Mouse (Mus musculus) stomach, embryonic 16.5 days (tissue): ENCODE measurements around the gene Nrf1. TPM values are rescaled to one million over a fixed set of nuclear protein-coding genes. Genes with fewer than 3 reads are reported as not detected.

Source experiments
- ATAC-seq: fragments of 200-750 bp; cut with Nextera tagmentation; 2 replicates; pipeline ENCODE4 v1.8.0; 2017; ENCODE audit warnings: moderate number of reproducible peaks, moderate TSS enrichment; ENCODE audit not compliant: insufficient read depth, low FRiP score
- H3K27ac ChIP-seq: fragments of 300-500 bp; sonication (generic); 2 replicates; pipeline ENCODE4 v1.5.1; 2014; ENCODE audit warnings: low read length
- H3K27me3 ChIP-seq: fragments of 300-500 bp; sonication (generic); 2 replicates; pipeline ENCODE4 v1.6.1; 2014; ENCODE audit warnings: low read length, control low read depth, mixed read lengths; ENCODE audit not compliant: control insufficient read depth, insufficient read depth
- H3K36me3 ChIP-seq: fragments of 300-500 bp; sonication (generic); 2 replicates; pipeline ENCODE4 v1.6.1; 2014; ENCODE audit warnings: low read length; ENCODE audit not compliant: control insufficient read depth, insufficient read depth
- H3K4me1 ChIP-seq: fragments of 300-500 bp; sonication (generic); 2 replicates; pipeline ENCODE4 v1.6.1; 2014; ENCODE audit warnings: low read length, control low read depth, mixed read lengths; ENCODE audit not compliant: control insufficient read depth, insufficient read depth
- H3K4me2 ChIP-seq: fragments of 300-500 bp; sonication (generic); 2 replicates; pipeline ENCODE4 v1.6.1; 2014; ENCODE audit warnings: low read depth, low read length, mixed read lengths
- H3K4me3 ChIP-seq: fragments of 300-500 bp; sonication (generic); replicated peaks from 2 replicates; pipeline ENCODE4 v1.5.1; 2014; ENCODE audit warnings: mild to moderate bottlenecking, low read length
- H3K9ac ChIP-seq: fragments of 300-500 bp; sonication (generic); 2 replicates; pipeline ENCODE4 v1.6.1; 2014; ENCODE audit warnings: low read length
- H3K9me3 ChIP-seq: fragments of 300-500 bp; sonication (generic); replicated peaks from 2 replicates; pipeline ENCODE4 v1.6.1; 2016; ENCODE audit warnings: low read length, control low read depth; ENCODE audit not compliant: control insufficient read depth
- WGBS: fragments of 180-500 bp; shearing (Covaris S2); extraction: QIAGEN DNeasy Blood & Tissue Kit; methylation state at CpG from one replicate; pipeline ENCODE4 v1.1.7; 2014; 5-methylcytosine and 5-hydroxymethylcytosine counted together
- polyA plus RNA-seq: library from polyadenylated mRNA; unstranded; fragments of >200 nt; fragmentation: Nextera tagmentation; extraction: Ambion mirVana; gene quantifications from 2 replicates; pipeline ENCODE4 v1.2.1, GENCODE M21; 2015

Gene Nrf1
- polyA plus RNA-seq, 1 experiment from 2014 or later = 45.4 TPM

- 93% methylated on average over 2 of the region's 2 CpGs for WGBS
- H3K36me3 ChIP-seq = no peaks in the 10 kb centered on the region
- H3K9me3 ChIP-seq = no peaks in the 10 kb centered on the region
- no peaks in the 10 kb centered on the region for H3K4me1 ChIP-seq
- H3K27me3 ChIP-seq = no peaks in the 10 kb centered on the region
- H3K9ac ChIP-seq = no peak overlapping the region
- H3K4me2 ChIP-seq = no peak overlapping the region
- H3K27ac ChIP-seq = no peak overlapping the region
- H3K4me3 ChIP-seq = no peak overlapping the region
- ATAC-seq = no peak
Measured at GRCm38 (mm10) chr6:30062544-30062943, 14.8 kb downstream of the Nrf1 start.

GRCm38 (mm10) chr6:30065369-30065768, 17.6 kb downstream of the Nrf1 start:
- Histone ChIP-seq H3K4me1 (no peaks in the 10 kb centered on the region), H3K36me3 (no peaks in the 10 kb centered on the region), H3K9me3 (no peaks in the 10 kb centered on the region), H3K27me3 (no peaks in the 10 kb centered on the region), H3K4me3 (no peak overlapping the region), H3K9ac (no peak overlapping the region), H3K27ac (no peak overlapping the region), H3K4me2 (no peak overlapping the region)
- no peak for ATAC-seq
- 80% methylated on average over 2 of the region's 2 CpGs for WGBS

GRCm38 (mm10) chr6:30066746-30067145, 19.0 kb downstream of the Nrf1 start:
- Histone ChIP-seq H3K36me3 (no peaks in the 10 kb centered on the region), H3K27me3 (no peaks in the 10 kb centered on the region), H3K4me3 (no peak overlapping the region), H3K9me3 (no peaks in the 10 kb centered on the region), H3K27ac (no peak overlapping the region), H3K4me2 (no peak overlapping the region), H3K9ac (no peak overlapping the region), H3K4me1 (no peaks in the 10 kb centered on the region)
- no peak for ATAC-seq
- 95% methylated on average over 2 of the region's 2 CpGs for WGBS

GRCm38 (mm10) chr6:30072476-30072875, 24.7 kb downstream of the Nrf1 start:
- H3K4me2 ChIP-seq = no peak overlapping the region
- H3K27me3 ChIP-seq = no peaks in the 10 kb centered on the region
- H3K4me3 ChIP-seq = no peak overlapping the region
- no peak overlapping the region for H3K9ac ChIP-seq
- no peaks in the 10 kb centered on the region for H3K4me1 ChIP-seq
- no peaks in the 10 kb centered on the region for H3K36me3 ChIP-seq
- WGBS = 88% methylated on average over 3 of the region's 3 CpGs
- no peaks in the 10 kb centered on the region for H3K9me3 ChIP-seq
- H3K27ac ChIP-seq = no peak overlapping the region
- ATAC-seq = no peak

GRCm38 (mm10) chr6:30078938-30079529, 31.2 kb downstream of the Nrf1 start:
- H3K4me2 ChIP-seq = no peak overlapping the region
- no peaks in the 10 kb centered on the region for H3K36me3 ChIP-seq
- WGBS = 79% methylated on average over 4 of the region's 4 CpGs
- no peak overlapping the region for H3K27ac ChIP-seq
- no peak overlapping the region for H3K4me3 ChIP-seq
- H3K9ac ChIP-seq = no peak overlapping the region
- H3K4me1 ChIP-seq = no peaks in the 10 kb centered on the region
- no peaks in the 10 kb centered on the region for H3K27me3 ChIP-seq
- no peaks in the 10 kb centered on the region for H3K9me3 ChIP-seq
- ATAC-seq = no peak

- 65% methylated on average over 3 of the region's 3 CpGs for WGBS
- Histone ChIP-seq H3K9ac (no peak overlapping the region), H3K27ac (no peak overlapping the region), H3K36me3 (no peaks in the 10 kb centered on the region), H3K4me2 (no peak overlapping the region), H3K4me3 (no peak overlapping the region), H3K4me1 (no peaks in the 10 kb centered on the region), H3K9me3 (no peaks in the 10 kb centered on the region), H3K27me3 (no peaks in the 10 kb centered on the region)
- no peak for ATAC-seq
Measured at GRCm38 (mm10) chr6:30081339-30081738, 33.6 kb downstream of the Nrf1 start.

GRCm38 (mm10) chr6:30083307-30083706, 35.5 kb downstream of the Nrf1 start:
- Histone ChIP-seq H3K27ac (no peak overlapping the region), H3K4me2 (no peak overlapping the region), H3K4me3 (no peak overlapping the region), H3K9me3 (no peaks in the 10 kb centered on the region), H3K9ac (no peak overlapping the region), H3K36me3 (no peaks in the 10 kb centered on the region), H3K4me1 (no peaks in the 10 kb centered on the region), H3K27me3 (no peaks in the 10 kb centered on the region)
- no peak for ATAC-seq
- 93% methylated on average over 1 of the region's 1 CpGs for WGBS

GRCm38 (mm10) chr6:30085351-30085750, 37.6 kb downstream of the Nrf1 start:
- H3K27ac ChIP-seq = no peak overlapping the region

GRCm38 (mm10) chr6:30091221-30091620, 43.4 kb downstream of the Nrf1 start:
- Histone ChIP-seq H3K27ac (no peak overlapping the region), H3K9me3 (no peaks in the 10 kb centered on the region), H3K4me3 (no peak overlapping the region), H3K4me2 (no peak overlapping the region), H3K27me3 (no peaks in the 10 kb centered on the region), H3K9ac (no peak overlapping the region), H3K36me3 (peaks cover 9% of the 10 kb centered on the region; the same call in 1 of the 2 replicates), H3K4me1 (no peaks in the 10 kb centered on the region)
- WGBS = 72% methylated on average over 4 of the region's 4 CpGs
- ATAC-seq = no peak

More at GRCm38 (mm10) chr6:30085351-30085750, 37.6 kb downstream of the Nrf1 start:
- no peak for ATAC-seq
- H3K9me3 ChIP-seq = no peaks in the 10 kb centered on the region
- H3K27me3 ChIP-seq = no peaks in the 10 kb centered on the region
- H3K4me2 ChIP-seq = no peak overlapping the region
- 56% methylated on average over 2 of the region's 2 CpGs for WGBS
- no peaks in the 10 kb centered on the region for H3K36me3 ChIP-seq
- H3K4me3 ChIP-seq = no peak overlapping the region
- H3K4me1 ChIP-seq = no peaks in the 10 kb centered on the region
- H3K9ac ChIP-seq = no peak overlapping the region
